Mouse (Mus musculus) gastrocnemius, adult 2 months (tissue): ENCODE results near the gene Micu1. TPM values are rescaled to one million over a fixed set of nuclear protein-coding genes. Genes with fewer than 3 reads are reported as not detected.

Experiments
- DNase-seq: peaks from one replicate; pipeline ENCODE4 v3.0.0; 2022
- H3K27ac ChIP-seq: fragments of 200-600 bp; 2 replicates; pipeline ENCODE4 v1.8.1; 2022; ENCODE audit warnings: mild to moderate bottlenecking
- H3K4me3 ChIP-seq: fragments of 200-600 bp; 2 replicates; pipeline ENCODE4 v1.8.1; 2022; ENCODE audit warnings: mild to moderate bottlenecking, moderate library complexity
- CTCF ChIP-seq: fragments of 200-600 bp; IDR thresholded peaks from 2 replicates; pipeline ENCODE4 v1.8.1; 2022; ENCODE audit warnings: antibody characterized with exemption, mild to moderate bottlenecking, moderate library complexity
- intact Hi-C: fragments of 180-260 bp; cut with DNase I; formaldehyde crosslinking; loops from one replicate; pipeline ENCODE4 v1.15.1; 2025
- total RNA-seq, 2 experiments: library from RNA; stranded (reverse); gene quantifications; 2 replicates each; pipeline ENCODE4 v1.2.3; 2021

Micu1 gene
- total RNA-seq, 2 experiments from 2014 or later, result 45.3 to 63.2 TPM

DNA sequence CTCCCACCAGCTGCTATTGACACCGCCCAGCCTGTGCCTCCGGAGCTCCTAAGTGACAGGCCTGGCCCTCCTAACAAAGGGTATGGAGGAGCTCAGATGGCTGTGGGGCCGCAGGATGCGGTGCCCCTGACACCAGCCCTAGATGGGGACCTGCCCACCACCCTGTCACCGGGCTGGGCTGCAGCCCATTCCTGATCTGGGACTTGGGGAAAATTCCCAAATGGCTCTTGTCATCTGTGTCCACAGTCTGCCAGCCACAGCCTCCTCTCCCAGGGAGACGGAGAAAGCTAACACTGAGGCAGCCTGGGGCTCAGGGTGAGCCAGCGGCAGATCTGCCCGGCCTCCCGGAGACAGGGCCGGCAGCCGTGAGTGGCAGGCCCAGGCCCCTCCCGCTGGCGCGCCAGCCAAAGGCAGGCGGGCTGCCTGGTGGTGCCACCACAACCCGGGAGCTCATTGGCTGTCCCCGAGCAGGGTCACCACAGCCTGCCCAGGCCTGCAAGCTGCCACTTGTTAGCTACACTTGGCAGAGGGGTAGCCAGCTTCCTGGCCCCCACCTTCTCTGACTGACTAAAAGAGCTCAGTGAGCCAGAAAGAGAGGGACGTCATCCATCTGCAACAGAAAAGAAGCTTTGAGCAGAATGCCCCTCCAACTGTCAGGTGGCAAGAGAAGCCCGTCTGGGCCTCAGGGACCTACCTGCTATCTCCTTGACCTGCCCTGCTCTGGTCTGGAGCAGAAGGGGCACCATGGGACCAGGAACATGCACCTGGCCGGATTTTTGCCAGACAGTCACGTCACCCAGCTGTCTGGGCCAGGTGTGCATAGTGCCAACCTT is 197.3 kb downstream of the Micu1 start:
- intact Hi-C loops, result loop anchor here (10.0 kb wide), 1 partner anchor 355 kb away; no protein-coding TSS in a partner anchor
- peak; percentile 92 for DNase-seq
- Histone ChIP-seq H3K4me3 (peak overlapping the region; percentile 55), H3K27ac (peak overlapping the region; percentile 88)
- TF ChIP-seq CTCF, result no peak

DNA sequence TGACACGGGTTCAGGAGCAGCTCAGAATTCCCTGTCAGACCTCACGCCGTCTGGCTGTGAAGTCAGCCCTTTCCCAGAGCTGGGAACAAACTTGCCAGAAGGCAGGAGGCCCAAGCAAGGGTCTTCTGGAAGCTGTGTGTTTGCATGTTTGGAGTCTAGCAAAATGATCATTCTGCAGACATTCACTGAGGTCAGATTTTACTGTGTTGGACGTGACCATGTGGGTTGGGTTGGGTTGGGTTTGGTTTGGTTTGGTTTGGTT is 197.8 kb downstream of the Micu1 start:
- TF ChIP-seq CTCF, result no peak
- H3K27ac ChIP-seq, result peak overlapping the region; percentile 88
- DNase-seq, result no peak
- intact Hi-C loops, result no loop called here
- peak overlapping the region; percentile 55 for H3K4me3 ChIP-seq

GRCm38 (mm10) chr10:59900939-59901338 is 198.7 kb downstream of the Micu1 start:
- TF ChIP-seq CTCF, result no peak
- Histone ChIP-seq H3K4me3 (no peak overlapping the region), H3K27ac (peak overlapping the region; percentile 88)
- intact Hi-C loops, result no loop called here
- DNase-seq, result no peak

- Histone ChIP-seq H3K4me3 (no peak overlapping the region), H3K27ac (peak overlapping the region; percentile 88)
- TF ChIP-seq CTCF, result no peak
- DNase-seq, result no peak
- intact Hi-C loops, result no loop called here
These were observed 199.2 kb downstream of the Micu1 start for GRCm38 (mm10) chr10:59901463-59901862.

DNA sequence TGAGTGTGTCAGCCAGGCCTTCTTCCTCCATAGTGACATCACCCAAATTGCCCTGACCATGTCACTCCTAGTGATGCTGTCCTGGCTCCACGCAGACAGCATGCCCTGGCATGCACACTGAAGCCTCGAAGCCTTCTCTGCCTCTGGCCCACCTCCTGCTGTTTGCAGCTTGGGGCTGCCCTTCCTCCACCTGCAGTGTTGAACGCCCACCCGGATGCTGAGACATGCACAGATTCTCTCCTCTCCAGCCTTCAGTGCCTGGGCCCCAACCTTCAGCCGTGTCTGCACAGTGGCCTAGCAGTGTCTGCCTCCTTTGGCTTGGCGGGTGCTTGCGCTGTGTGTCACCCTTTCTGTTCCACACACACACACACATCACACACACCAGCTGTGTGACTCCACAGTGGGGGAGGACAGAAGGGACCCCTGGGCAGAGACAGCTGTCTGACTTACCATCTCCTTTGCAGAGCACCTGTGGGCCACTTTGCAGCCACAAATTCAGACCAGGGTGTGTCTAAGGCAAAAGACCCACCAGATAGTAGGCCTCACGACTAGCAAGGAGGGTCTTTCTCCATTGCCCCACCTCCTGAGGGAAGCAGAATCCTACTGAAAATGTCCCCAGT is 199.8 kb downstream of the Micu1 start:
- intact Hi-C loops, result no loop called here
- Histone ChIP-seq H3K27ac (peak overlapping the region; percentile 88), H3K4me3 (no peak overlapping the region)
- DNase-seq, result no peak
- no peak for TF ChIP-seq CTCF

DNA sequence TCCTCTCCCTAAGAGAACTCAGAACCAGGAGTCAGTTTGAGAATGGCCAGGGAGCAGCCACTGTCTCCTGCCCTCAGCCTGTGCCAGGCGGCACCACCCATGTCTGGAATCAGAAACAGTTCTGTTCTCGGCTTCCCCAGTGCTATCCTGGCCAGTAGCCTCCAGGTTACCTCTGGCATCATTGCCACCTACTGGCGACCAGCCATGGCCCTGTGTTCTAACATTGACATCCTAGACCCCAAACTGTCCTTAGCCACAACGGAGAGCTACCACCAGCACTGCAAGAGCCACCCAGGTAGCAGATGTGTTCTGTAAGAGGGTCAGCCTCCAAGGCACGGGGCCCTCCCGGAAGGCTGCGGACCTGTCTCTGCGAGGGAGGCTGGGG is 200.3 kb downstream of the Micu1 start:
- intact Hi-C loops, result no loop called here
- DNase-seq, result peak; percentile 49
- Histone ChIP-seq H3K4me3 (no peak overlapping the region), H3K27ac (peak overlapping the region; percentile 88)
- no peak for TF ChIP-seq CTCF

DNA sequence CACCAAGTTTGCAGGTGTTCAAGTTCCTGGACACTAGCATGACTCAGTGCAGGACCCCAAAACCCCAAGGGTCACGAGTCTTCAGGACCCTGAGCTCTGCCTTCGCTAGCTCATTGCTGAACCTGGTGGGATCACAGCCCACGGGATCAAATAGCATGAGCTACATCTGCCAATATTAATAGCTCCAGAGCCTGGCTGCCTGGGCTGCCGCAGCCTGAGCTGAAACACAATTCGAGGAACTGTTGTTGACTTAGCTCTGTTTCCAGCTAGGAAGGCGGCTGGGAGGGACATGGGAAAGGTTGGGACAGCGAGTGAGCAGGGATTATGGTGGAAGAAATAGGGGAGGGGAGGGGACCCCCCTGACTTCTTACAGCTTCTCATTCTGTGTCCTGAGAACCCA is 200.9 kb downstream of the Micu1 start:
- Histone ChIP-seq H3K27ac (peak overlapping the region; percentile 88), H3K4me3 (peak overlapping the region; percentile 15; the same call in 1 of the 2 replicates)
- DNase-seq, result peak; percentile 62
- intact Hi-C loops, result no loop called here
- no peak for TF ChIP-seq CTCF

DNA sequence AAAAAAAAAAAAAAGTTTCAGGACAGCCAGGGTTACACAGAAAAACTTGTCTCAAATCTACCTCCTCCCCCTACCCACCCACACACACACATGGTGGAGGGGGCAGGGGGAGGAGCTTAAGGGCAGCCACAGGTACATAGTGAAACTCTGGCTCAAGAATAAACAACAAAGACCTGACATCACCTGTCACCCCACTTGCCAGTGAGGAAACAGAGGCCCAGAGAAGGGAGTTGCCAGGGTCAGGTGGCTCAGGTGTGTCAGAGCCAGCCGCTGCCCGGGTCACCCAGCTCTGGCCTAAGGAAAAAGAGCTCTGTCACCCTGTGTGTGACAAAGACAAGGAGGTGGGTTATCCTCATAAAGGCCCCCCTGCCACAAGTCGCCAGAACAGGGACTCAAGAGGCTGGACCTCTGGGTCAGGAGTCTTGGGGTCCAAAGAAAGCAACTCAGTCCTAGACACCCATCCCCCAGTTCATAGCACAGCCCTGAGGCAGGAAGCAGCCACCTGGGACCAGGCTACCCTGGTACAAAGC is 204.9 kb downstream of the Micu1 start:
- Histone ChIP-seq H3K27ac (peak overlapping the region; percentile 82), H3K4me3 (no peak overlapping the region)
- no peak for DNase-seq
- intact Hi-C loops, result no loop called here
- TF ChIP-seq CTCF, result no peak

DNA sequence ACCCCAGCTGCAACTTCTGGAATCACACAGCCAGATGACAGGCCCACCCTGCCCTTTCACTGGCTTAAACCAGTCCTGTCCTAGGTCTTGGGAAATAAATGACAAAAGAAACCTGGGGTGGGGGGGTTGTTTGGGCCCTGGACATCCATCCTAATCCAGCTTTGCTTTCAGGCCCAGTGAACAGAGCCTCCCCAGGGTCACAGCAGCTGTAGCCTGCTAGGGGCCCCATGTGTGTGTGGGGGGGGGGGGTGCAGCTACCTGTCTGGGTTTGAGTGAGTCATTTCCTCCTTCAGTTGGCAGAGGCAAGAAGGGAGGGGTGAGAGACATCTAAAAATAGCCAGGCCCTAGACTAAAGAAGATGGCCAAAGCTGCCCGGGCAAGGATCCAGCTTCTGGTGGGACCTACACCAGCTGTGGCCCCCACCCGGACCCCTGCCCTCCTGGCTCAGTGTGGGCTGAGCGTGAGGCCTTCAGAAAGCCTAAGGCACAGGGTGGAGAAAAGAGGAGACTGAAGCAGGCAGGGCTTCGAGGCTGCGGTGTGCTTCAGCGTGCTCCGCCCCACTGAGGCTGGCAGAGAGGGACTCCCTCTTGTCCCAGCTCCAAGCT is 205.5 kb downstream of the Micu1 start:
- TF ChIP-seq CTCF, result no peak
- Histone ChIP-seq H3K4me3 (no peak overlapping the region), H3K27ac (peak overlapping the region; percentile 82)
- intact Hi-C loops, result no loop called here
- peak; percentile 63 for DNase-seq

- intact Hi-C loops, result no loop called here
- H3K27ac ChIP-seq, result peak overlapping the region; percentile 82
- no peak for TF ChIP-seq CTCF
- H3K4me3 ChIP-seq, result peak overlapping the region; percentile 60; the same call in 1 of the 2 replicates
- no peak for DNase-seq
These were observed 206.6 kb downstream of the Micu1 start for GRCm38 (mm10) chr10:59908776-59909315.

DNA sequence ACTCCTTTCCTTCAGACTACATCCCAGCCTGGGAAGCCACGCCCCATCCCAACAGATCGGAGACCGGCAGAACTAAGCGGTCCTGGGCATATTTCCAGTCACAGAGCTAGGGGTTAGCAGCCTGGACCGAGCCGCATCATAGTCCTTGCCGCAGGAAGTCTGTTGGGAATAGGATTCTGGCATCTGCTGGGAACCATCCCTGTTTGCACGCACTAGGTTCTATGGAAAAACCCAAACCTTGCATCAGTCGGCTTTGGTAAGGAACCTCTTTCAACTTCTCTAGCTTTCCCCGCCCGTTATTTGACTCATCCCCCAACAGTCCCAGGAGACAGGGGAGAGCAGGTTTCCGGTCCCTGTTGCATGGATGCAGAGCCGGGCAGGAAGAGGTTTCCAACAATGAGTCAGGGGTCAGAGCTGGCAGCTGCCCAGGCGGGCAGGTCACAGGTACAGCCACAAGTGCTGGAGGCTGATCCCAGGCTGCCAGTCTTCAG is 207.1 kb downstream of the Micu1 start:
- intact Hi-C loops, result no loop called here
- DNase-seq, result peak; percentile 71
- no peak for TF ChIP-seq CTCF
- Histone ChIP-seq H3K27ac (peak overlapping the region; percentile 82), H3K4me3 (peak overlapping the region; percentile 60)

DNA sequence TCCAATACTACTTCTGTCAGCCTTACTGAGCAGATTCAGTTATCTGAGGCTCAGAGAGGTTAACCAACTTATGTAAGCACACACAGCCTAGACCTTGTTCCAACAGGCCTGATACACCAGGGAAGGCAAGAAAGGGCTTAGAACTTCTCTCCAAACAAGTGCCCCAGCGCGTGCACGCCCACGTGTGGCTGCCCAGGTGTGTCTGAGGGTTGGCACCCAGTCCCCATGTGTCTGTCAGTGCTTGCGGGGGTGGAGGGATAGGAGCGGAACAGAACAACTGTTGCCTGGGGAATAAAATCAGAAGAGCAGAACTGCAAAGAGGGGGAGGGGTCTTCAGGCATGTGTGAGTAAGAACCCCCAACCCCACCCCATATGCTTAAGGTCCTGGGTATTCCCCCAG is 208.8 kb downstream of the Micu1 start:
- DNase-seq, result no peak
- intact Hi-C loops, result no loop called here
- Histone ChIP-seq H3K4me3 (peak overlapping the region; percentile 37), H3K27ac (peak overlapping the region; percentile 72)
- no peak for TF ChIP-seq CTCF
